Mouse (Mus musculus): ENCODE data around the gene Olfr788. TPM values are rescaled to one million over a fixed set of nuclear protein-coding genes. Genes with fewer than 3 reads are reported as not detected.

The Olfr788 gene
- total RNA-seq (2015) (not detected in 2 replicates), total RNA-seq (2017) (not detected in 2 replicates)

GRCm38 (mm10) chr10:129470698-129471097 is at the start of gene Olfr788:
Gene Olfr788, plus strand, starts transcription at chr10:129470998.
- ATAC-seq (ENCODE audit: poor library complexity, severe bottlenecking): no peak

GRCm38 (mm10) chr10:129427006-129427405 is 43.8 kb upstream of the Olfr788 start, which contains the start of gene Olfr786:
Gene Olfr786, plus strand, starts transcription at chr10:129427306.
- ATAC-seq (ENCODE audit: poor library complexity, severe bottlenecking): no peak

GRCm38 (mm10) chr10:129461562-129461961 is 9.2 kb upstream of the Olfr788 start, which contains the start of gene Olfr787:
Gene Olfr787, plus strand, starts transcription at chr10:129461862.
- ATAC-seq (ENCODE audit: poor library complexity, severe bottlenecking): no peak

GRCm38 (mm10) chr10:129473256-129473655 is 2.5 kb downstream of the Olfr788 start:
- ATAC-seq (ENCODE audit: poor library complexity, severe bottlenecking): no peak

GRCm38 (mm10) chr10:129473723-129474122 is 2.9 kb downstream of the Olfr788 start:
- ATAC-seq (ENCODE audit: poor library complexity, severe bottlenecking): no peak

GRCm38 (mm10) chr10:129484452-129484851 is 13.7 kb downstream of the Olfr788 start, which contains the start of gene Olfr789:
Gene Olfr789, plus strand, starts transcription at chr10:129484752.
- ATAC-seq (ENCODE audit: poor library complexity, severe bottlenecking): no peak

GRCm38 (mm10) chr10:129490101-129490500 is 19.3 kb downstream of the Olfr788 start:
- no peak for ATAC-seq (ENCODE audit: poor library complexity, severe bottlenecking)

GRCm38 (mm10) chr10:129498192-129498591 is 27.4 kb downstream of the Olfr788 start, which contains the start of gene Olfr790:
Gene Olfr790, plus strand, starts transcription at chr10:129498492.
- no peak for ATAC-seq (ENCODE audit: poor library complexity, severe bottlenecking)

GRCm38 (mm10) chr10:129521492-129521891 is 50.7 kb downstream of the Olfr788 start, which contains the start of gene Olfr791:
Gene Olfr791, plus strand, starts transcription at chr10:129521792.
- no peak for ATAC-seq (ENCODE audit: poor library complexity, severe bottlenecking)

Other genes with a start within 250 kb of the Olfr788 start
- not detected in 2 replicates for gene Olfr774, start 234.8 kb upstream of the Olfr788 start, total RNA-seq (2015)
- gene Olfr774, start 234.8 kb upstream of the Olfr788 start, total RNA-seq (2017): not detected in 2 replicates
- gene Olfr775, start 222.6 kb upstream of the Olfr788 start, total RNA-seq (2015): not detected in 2 replicates
- not detected in 2 replicates for gene Olfr775, start 222.6 kb upstream of the Olfr788 start, total RNA-seq (2017)
- not detected in 2 replicates for gene Olfr776, start 211.9 kb upstream of the Olfr788 start, total RNA-seq (2015)
- not detected in 2 replicates for gene Olfr776, start 211.9 kb upstream of the Olfr788 start, total RNA-seq (2017)
- not detected in 2 replicates for gene Olfr777, start 199.5 kb upstream of the Olfr788 start, total RNA-seq (2015)
- not detected in 2 replicates for gene Olfr777, start 199.5 kb upstream of the Olfr788 start, total RNA-seq (2017)
- not detected in 2 replicates for gene Olfr780, start 152.9 kb upstream of the Olfr788 start, total RNA-seq (2015)
- gene Olfr780, start 152.9 kb upstream of the Olfr788 start, total RNA-seq (2017): not detected in 2 replicates
- not detected in 2 replicates for gene Olfr781, start 142.1 kb upstream of the Olfr788 start, total RNA-seq (2015)
- gene Olfr781, start 142.1 kb upstream of the Olfr788 start, total RNA-seq (2017): not detected in 2 replicates
- gene Olfr782, start 122.1 kb upstream of the Olfr788 start, total RNA-seq (2015): not detected in 2 replicates
- not detected in 2 replicates for gene Olfr782, start 122.1 kb upstream of the Olfr788 start, total RNA-seq (2017)
- 0.11 and 0.14 TPM in 2 replicates for gene Olfr784, start 86.9 kb upstream of the Olfr788 start, total RNA-seq (2015)
- 0.15 and 0.16 TPM in 2 replicates for gene Olfr784, start 86.9 kb upstream of the Olfr788 start, total RNA-seq (2017)
- not detected in 2 replicates for gene Olfr785, start 65.6 kb upstream of the Olfr788 start, total RNA-seq (2015)
- not detected in 2 replicates for gene Olfr785, start 65.6 kb upstream of the Olfr788 start, total RNA-seq (2017)
- not detected in 2 replicates for gene Olfr786, start 43.7 kb upstream of the Olfr788 start, total RNA-seq (2015)
- gene Olfr786, start 43.7 kb upstream of the Olfr788 start, total RNA-seq (2017): not detected in 2 replicates
- gene Olfr787, start 9.1 kb upstream of the Olfr788 start, total RNA-seq (2015): not detected in 2 replicates
- gene Olfr787, start 9.1 kb upstream of the Olfr788 start, total RNA-seq (2017): not detected in 2 replicates
- not detected in 2 replicates for gene Olfr789, start 13.8 kb downstream of the Olfr788 start, total RNA-seq (2015)
- not detected in 2 replicates for gene Olfr789, start 13.8 kb downstream of the Olfr788 start, total RNA-seq (2017)
- not detected in 2 replicates for gene Olfr790, start 27.5 kb downstream of the Olfr788 start, total RNA-seq (2015)
- gene Olfr790, start 27.5 kb downstream of the Olfr788 start, total RNA-seq (2017): not detected in 2 replicates
- not detected in 2 replicates for gene Olfr791, start 50.8 kb downstream of the Olfr788 start, total RNA-seq (2015)
- gene Olfr791, start 50.8 kb downstream of the Olfr788 start, total RNA-seq (2017): not detected in 2 replicates
- gene Olfr792, start 68.2 kb downstream of the Olfr788 start, total RNA-seq (2015): not detected in 2 replicates
- not detected in 2 replicates for gene Olfr792, start 68.2 kb downstream of the Olfr788 start, total RNA-seq (2017)
- not detected in 2 replicates for gene Olfr794, start 96.7 kb downstream of the Olfr788 start, total RNA-seq (2015)
- not detected in 2 replicates for gene Olfr794, start 96.7 kb downstream of the Olfr788 start, total RNA-seq (2017)
- gene Olfr796, start 141.6 kb downstream of the Olfr788 start, total RNA-seq (2015): not detected in 2 replicates
- not detected in 2 replicates for gene Olfr796, start 141.6 kb downstream of the Olfr788 start, total RNA-seq (2017)
- gene Olfr798, start 156.9 kb downstream of the Olfr788 start, total RNA-seq (2015): not detected in 2 replicates
- not detected in 2 replicates for gene Olfr798, start 156.9 kb downstream of the Olfr788 start, total RNA-seq (2017)
- gene Olfr799, start 166.5 kb downstream of the Olfr788 start, total RNA-seq (2015): not detected in 2 replicates
- gene Olfr799, start 166.5 kb downstream of the Olfr788 start, total RNA-seq (2017): not detected in 2 replicates
- gene Olfr800, start 186.7 kb downstream of the Olfr788 start, total RNA-seq (2015): not detected in 2 replicates
- not detected in 2 replicates for gene Olfr800, start 186.7 kb downstream of the Olfr788 start, total RNA-seq (2017)
- not detected in 2 replicates for gene Olfr801, start 202.9 kb downstream of the Olfr788 start, total RNA-seq (2015)
- not detected in 2 replicates for gene Olfr801, start 202.9 kb downstream of the Olfr788 start, total RNA-seq (2017)
- gene Olfr802, start 217.2 kb downstream of the Olfr788 start, total RNA-seq (2015): not detected in 2 replicates
- gene Olfr802, start 217.2 kb downstream of the Olfr788 start, total RNA-seq (2017): not detected in 2 replicates
- not detected in 2 replicates for gene Olfr803, start 223.3 kb downstream of the Olfr788 start, total RNA-seq (2015)
- gene Olfr803, start 223.3 kb downstream of the Olfr788 start, total RNA-seq (2017): not detected in 2 replicates
- not detected in 2 replicates for gene Olfr804, start 232.2 kb downstream of the Olfr788 start, total RNA-seq (2015)
- not detected in 2 replicates for gene Olfr804, start 232.2 kb downstream of the Olfr788 start, total RNA-seq (2017)